Mouse (Mus musculus) limb, embryonic 12.5 days (tissue): ENCODE data around the gene Olfml2a. TPM values are rescaled to one million over a fixed set of nuclear protein-coding genes. Genes with fewer than 3 reads are reported as not detected.
"Not testable (repeated sequence)": the region's sequence is repeated elsewhere in the genome, so short reads cannot be mapped to it uniquely, and the experiment has no call there.

Experiments used
- ATAC-seq: fragments of 200-750 bp; cut with Nextera tagmentation; 2 replicates; pipeline ENCODE4 v1.8.0; 2017; ENCODE audit warnings: low read depth, moderate TSS enrichment; ENCODE audit not compliant: insufficient number of reproducible peaks, insufficient read depth, low FRiP score, low TSS enrichment
- H3K27ac ChIP-seq: fragments of 300-500 bp; sonication (generic); 2 replicates; pipeline ENCODE4 v1.5.1; 2016; ENCODE audit warnings: mild to moderate bottlenecking, moderate library complexity
- H3K27me3 ChIP-seq: fragments of 300-500 bp; sonication (generic); 2 replicates; pipeline ENCODE4 v1.6.1; 2016; ENCODE audit warnings: mild to moderate bottlenecking, moderate library complexity
- H3K36me3 ChIP-seq: fragments of 300-500 bp; sonication (generic); 2 replicates; pipeline ENCODE4 v1.6.1; 2016; ENCODE audit warnings: mild to moderate bottlenecking, moderate library complexity
- H3K4me1 ChIP-seq: fragments of 300-500 bp; sonication (generic); replicated peaks from 2 replicates; pipeline ENCODE4 v1.6.1; 2016
- H3K4me2 ChIP-seq: fragments of 300-500 bp; sonication (generic); 2 replicates; pipeline ENCODE4 v1.6.1; 2016; ENCODE audit warnings: mild to moderate bottlenecking, moderate library complexity
- H3K4me3 ChIP-seq: fragments of 300-500 bp; sonication (generic); replicated peaks from 2 replicates; pipeline ENCODE4 v1.5.1; 2016; ENCODE audit warnings: mild to moderate bottlenecking
- H3K9ac ChIP-seq: fragments of 300-500 bp; sonication (generic); replicated peaks from 2 replicates; pipeline ENCODE4 v1.6.1; 2016; ENCODE audit warnings: mild to moderate bottlenecking, moderate library complexity
- H3K9me3 ChIP-seq: fragments of 300-500 bp; sonication (generic); 2 replicates; pipeline ENCODE4 v1.6.1; 2016; ENCODE audit warnings: mild to moderate bottlenecking, moderate library complexity
- WGBS: fragments of 180-500 bp; shearing (Covaris S2); methylation state at CpG from one replicate; pipeline ENCODE4 v1.1.7; 2016; 5-methylcytosine and 5-hydroxymethylcytosine counted together
- polyA plus RNA-seq: library from polyadenylated mRNA; unstranded; fragments of >200 nt; fragmentation: Nextera tagmentation; extraction: Ambion mirVana; gene quantifications from 2 replicates; pipeline ENCODE4 v1.2.1, GENCODE M21; 2016

Gene Olfml2a
- polyA plus RNA-seq, 1 experiment from 2014 or later = 4.7 TPM

- H3K36me3 ChIP-seq = peaks cover 49% of the 10 kb centered on the region
- peaks cover 30% of the 10 kb centered on the region for H3K4me1 ChIP-seq
- no peaks in the 10 kb centered on the region for H3K27me3 ChIP-seq
- no peak overlapping the region for H3K27ac ChIP-seq
- ATAC-seq = no peak
- H3K9ac ChIP-seq = peak overlapping the region; percentile 90; the same call in 1 of the 2 replicates
- H3K4me2 ChIP-seq = peak overlapping the region; percentile 94
- H3K4me3 ChIP-seq = peak overlapping the region; percentile 82
- WGBS = 74% methylated on average over 5 of the region's 5 CpGs
- H3K9me3 ChIP-seq = no peaks in the 10 kb centered on the region
Observed at GRCm38 (mm10) chr2:39003512-39003911, 71.7 kb downstream of the Olfml2a start.

GRCm38 (mm10) chr2:39004372-39004771 lies 72.6 kb downstream of the Olfml2a start:
- WGBS = 2% methylated on average over 11 of the region's 11 CpGs
- Histone ChIP-seq H3K4me2 (peak overlapping the region; percentile 94), H3K9me3 (no peaks in the 10 kb centered on the region), H3K27me3 (no peaks in the 10 kb centered on the region), H3K4me3 (peak overlapping the region; percentile 82), H3K27ac (peak overlapping the region; percentile 92), H3K36me3 (peaks cover 45% of the 10 kb centered on the region), H3K4me1 (peaks cover 37% of the 10 kb centered on the region), H3K9ac (peak overlapping the region; percentile 90)
- ATAC-seq = no peak

- Histone ChIP-seq H3K4me1 (peaks cover 42% of the 10 kb centered on the region), H3K4me3 (peak within 1 kb of the TSS; percentile 82), H3K36me3 (peaks cover 39% of the 10 kb centered on the region), H3K27me3 (no peaks in the 10 kb centered on the region), H3K9ac (peak within 1 kb of the TSS; percentile 90), H3K27ac (peak within 1 kb of the TSS; percentile 92), H3K9me3 (no peaks in the 10 kb centered on the region), H3K4me2 (peak within 1 kb of the TSS; percentile 94)
- ATAC-seq = peak; percentile 85
- 0% methylated on average over 58 of the region's 58 CpGs for WGBS
Observed at GRCm38 (mm10) chr2:39004880-39005435, 73.2 kb downstream of the Olfml2a start, which contains the start of gene Arpc5l. Gene Arpc5l, plus strand, starts transcription at chr2:39005348.

GRCm38 (mm10) chr2:39005574-39006079 lies 73.8 kb downstream of the Olfml2a start, which contains the start of gene Rpl35:
Gene Rpl35, minus strand, starts transcription at chr2:39005624.
- Histone ChIP-seq H3K27ac (peak within 1 kb of the TSS; percentile 92), H3K36me3 (peaks cover 33% of the 10 kb centered on the region), H3K27me3 (no peaks in the 10 kb centered on the region), H3K4me3 (peak within 1 kb of the TSS; percentile 82), H3K9ac (peak within 1 kb of the TSS; percentile 90), H3K4me1 (peaks cover 42% of the 10 kb centered on the region), H3K4me2 (peak within 1 kb of the TSS; percentile 94), H3K9me3 (no peaks in the 10 kb centered on the region)
- no peak for ATAC-seq
- whole genome bisulfite sequencing = 12% methylated on average over 15 of the region's 15 CpGs

- H3K9me3 ChIP-seq = no peaks in the 10 kb centered on the region
- H3K4me2 ChIP-seq = peak overlapping the region; percentile 94
- peaks cover 42% of the 10 kb centered on the region for H3K4me1 ChIP-seq
- WGBS = 90% methylated on average over 14 of the region's 14 CpGs
- no peaks in the 10 kb centered on the region for H3K27me3 ChIP-seq
- ATAC-seq = no peak
- peak overlapping the region; percentile 82 for H3K4me3 ChIP-seq
- H3K9ac ChIP-seq = no peak overlapping the region
- no peak overlapping the region for H3K27ac ChIP-seq
- peaks cover 27% of the 10 kb centered on the region for H3K36me3 ChIP-seq
Observed at GRCm38 (mm10) chr2:39006149-39006730, 74.5 kb downstream of the Olfml2a start.

GRCm38 (mm10) chr2:39007865-39008264 lies 76.1 kb downstream of the Olfml2a start:
- peaks cover 26% of the 10 kb centered on the region for H3K36me3 ChIP-seq
- peaks cover 38% of the 10 kb centered on the region for H3K4me1 ChIP-seq
- H3K4me3 ChIP-seq = peak overlapping the region; percentile 93
- under 1% methylated on average over 39 of the region's 44 CpGs for WGBS
- peak; percentile 73 for ATAC-seq
- H3K27me3 ChIP-seq = no peaks in the 10 kb centered on the region
- peak overlapping the region; percentile 78 for H3K4me2 ChIP-seq
- H3K9me3 ChIP-seq = no peaks in the 10 kb centered on the region
- peak overlapping the region; percentile 89 for H3K9ac ChIP-seq
- peak overlapping the region; percentile 89 for H3K27ac ChIP-seq

- WGBS = 1% methylated on average over 25 of the region's 25 CpGs
- H3K4me2 ChIP-seq = peak overlapping the region; percentile 78
- H3K36me3 ChIP-seq = peaks cover 26% of the 10 kb centered on the region
- peak overlapping the region; percentile 89 for H3K27ac ChIP-seq
- ATAC-seq = peak; percentile 33; the same call in 1 of the 2 replicates
- no peaks in the 10 kb centered on the region for H3K27me3 ChIP-seq
- peak overlapping the region; percentile 93 for H3K4me3 ChIP-seq
- peak overlapping the region; percentile 89 for H3K9ac ChIP-seq
- H3K4me1 ChIP-seq = peaks cover 32% of the 10 kb centered on the region
- no peaks in the 10 kb centered on the region for H3K9me3 ChIP-seq
Observed at GRCm38 (mm10) chr2:39008350-39008851, 76.6 kb downstream of the Olfml2a start.

- H3K4me2 ChIP-seq = peak overlapping the region; percentile 78
- H3K27me3 ChIP-seq = no peaks in the 10 kb centered on the region
- H3K27ac ChIP-seq = peak overlapping the region; percentile 89; the same call in 1 of the 2 replicates
- no peak for ATAC-seq
- peaks cover 27% of the 10 kb centered on the region for H3K4me1 ChIP-seq
- 21% methylated on average over 3 of the region's 3 CpGs for WGBS
- peaks cover 27% of the 10 kb centered on the region for H3K36me3 ChIP-seq
- no peaks in the 10 kb centered on the region for H3K9me3 ChIP-seq
- H3K4me3 ChIP-seq = peak overlapping the region; percentile 93
- H3K9ac ChIP-seq = peak overlapping the region; percentile 89
Observed at GRCm38 (mm10) chr2:39008954-39009365, 77.2 kb downstream of the Olfml2a start.

GRCm38 (mm10) chr2:39010144-39010543 lies 78.4 kb downstream of the Olfml2a start:
- H3K9me3 ChIP-seq, H3K27ac ChIP-seq, ATAC-seq, H3K4me3 ChIP-seq, H3K4me2 ChIP-seq, H3K27me3 ChIP-seq, H3K9ac ChIP-seq: not testable (repeated sequence)
- 94% methylated on average over 5 of the region's 5 CpGs for whole genome bisulfite sequencing
- Histone ChIP-seq H3K36me3 (peaks cover 39% of the 10 kb centered on the region), H3K4me1 (peaks cover 24% of the 10 kb centered on the region)

- H3K9me3 ChIP-seq = no peaks in the 10 kb centered on the region
- H3K4me3 ChIP-seq = no peak overlapping the region
- no peaks in the 10 kb centered on the region for H3K27me3 ChIP-seq
- H3K4me1 ChIP-seq = peaks cover 18% of the 10 kb centered on the region
- peaks cover 48% of the 10 kb centered on the region for H3K36me3 ChIP-seq
- H3K27ac ChIP-seq = no peak overlapping the region
- no peak for ATAC-seq
- H3K9ac ChIP-seq = no peak overlapping the region
- no peak overlapping the region for H3K4me2 ChIP-seq
Observed at GRCm38 (mm10) chr2:39011264-39011663, 79.5 kb downstream of the Olfml2a start.

- Histone ChIP-seq H3K4me3 (no peak overlapping the region), H3K27me3 (no peaks in the 10 kb centered on the region), H3K27ac (no peak overlapping the region), H3K9me3 (no peaks in the 10 kb centered on the region), H3K4me1 (peaks cover 15% of the 10 kb centered on the region), H3K4me2 (no peak overlapping the region), H3K36me3 (peaks cover 55% of the 10 kb centered on the region), H3K9ac (no peak overlapping the region)
- WGBS = 88% methylated on average over 3 of the region's 3 CpGs
- ATAC-seq = no peak
Observed at GRCm38 (mm10) chr2:39011971-39012370, 80.2 kb downstream of the Olfml2a start.
